Mouse (Mus musculus) neural tube, embryonic 15.5 days (tissue): ENCODE results near the gene Med12. TPM values are rescaled to one million over a fixed set of nuclear protein-coding genes. Genes with fewer than 3 reads are reported as not detected.
"Not testable (repeated sequence)": the region's sequence is repeated elsewhere in the genome, so short reads cannot be mapped to it uniquely, and the experiment has no call there.

Experiments
- ATAC-seq: fragments of 200-750 bp; cut with Nextera tagmentation; 2 replicates; pipeline ENCODE4 v1.8.0; 2017; ENCODE audit warnings: mild to moderate bottlenecking, moderate TSS enrichment, moderate library complexity; ENCODE audit not compliant: low FRiP score
- H3K27ac ChIP-seq: fragments of 300-500 bp; sonication (generic); replicated peaks from 2 replicates; pipeline ENCODE4 v1.5.1; 2015; ENCODE audit warnings: mild to moderate bottlenecking, inconsistent platforms
- H3K27me3 ChIP-seq: fragments of 300-500 bp; sonication (generic); replicated peaks from 2 replicates; pipeline ENCODE4 v1.6.1; 2015; ENCODE audit warnings: inconsistent platforms
- H3K36me3 ChIP-seq: fragments of 300-500 bp; sonication (generic); 2 replicates; pipeline ENCODE4 v1.6.1; 2015; ENCODE audit warnings: inconsistent platforms
- H3K4me1 ChIP-seq: fragments of 300-500 bp; sonication (generic); 2 replicates; pipeline ENCODE4 v1.6.1; 2015; ENCODE audit warnings: inconsistent platforms
- H3K4me2 ChIP-seq: fragments of 300-500 bp; sonication (generic); 2 replicates; pipeline ENCODE4 v1.6.1; 2015; ENCODE audit warnings: inconsistent platforms, mild to moderate bottlenecking, moderate library complexity
- H3K4me3 ChIP-seq: fragments of 300-500 bp; sonication (generic); replicated peaks from 2 replicates; pipeline ENCODE4 v1.5.1; 2015; ENCODE audit warnings: mild to moderate bottlenecking, inconsistent platforms
- H3K9ac ChIP-seq: fragments of 300-500 bp; sonication (generic); replicated peaks from 2 replicates; pipeline ENCODE4 v1.6.1; 2015; ENCODE audit warnings: mild to moderate bottlenecking, inconsistent platforms
- H3K9me3 ChIP-seq: fragments of 300-500 bp; sonication (generic); replicated peaks from 2 replicates; pipeline ENCODE4 v1.6.1; 2016; ENCODE audit warnings: inconsistent platforms
- WGBS: fragments of 180-500 bp; shearing (Covaris S2); methylation state at CpG from one replicate; pipeline ENCODE4 v1.1.7; 2015; ENCODE audit warnings: mixed read lengths; 5-methylcytosine and 5-hydroxymethylcytosine counted together
- polyA plus RNA-seq: library from polyadenylated mRNA; unstranded; fragments of >200 nt; fragmentation: Nextera tagmentation; extraction: Ambion mirVana; gene quantifications from 2 replicates; pipeline ENCODE4 v1.2.1, GENCODE M21; 2015

The Med12 gene
- polyA plus RNA-seq, 1 experiment from 2014 or later, result 21.9 TPM

DNA sequence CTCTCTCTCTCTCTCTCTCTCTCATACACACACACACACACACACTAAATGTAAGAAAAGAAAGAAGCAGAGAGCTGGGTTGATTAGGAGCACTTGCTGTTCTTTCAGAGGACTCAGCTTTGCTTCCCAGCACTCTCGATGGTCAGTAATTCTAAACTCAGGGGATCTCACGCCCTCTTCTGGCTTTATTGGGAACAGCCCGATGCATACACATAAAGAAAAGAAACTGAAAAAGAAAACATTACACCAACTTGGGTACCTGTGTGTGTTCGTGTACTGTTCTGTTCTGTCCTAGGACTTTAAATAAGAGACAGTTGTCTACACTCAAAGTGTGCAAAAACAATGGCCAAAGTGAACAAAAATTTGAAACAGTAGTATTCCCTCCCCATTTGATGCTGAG is 64.8 kb downstream of the Med12 start:
- no peak overlapping the region for H3K4me3 ChIP-seq
- 52% methylated on average over 4 of the region's 4 CpGs for WGBS
- no peaks in the 10 kb centered on the region for H3K9me3 ChIP-seq
- H3K27ac ChIP-seq, result no peak overlapping the region
- no peak for ATAC-seq
- no peaks in the 10 kb centered on the region for H3K36me3 ChIP-seq
- no peak overlapping the region for H3K9ac ChIP-seq
- no peaks in the 10 kb centered on the region for H3K27me3 ChIP-seq
- no peak overlapping the region for H3K4me2 ChIP-seq
- H3K4me1 ChIP-seq, result peaks cover under 1% of the 10 kb centered on the region; the same call in 1 of the 2 replicates

DNA sequence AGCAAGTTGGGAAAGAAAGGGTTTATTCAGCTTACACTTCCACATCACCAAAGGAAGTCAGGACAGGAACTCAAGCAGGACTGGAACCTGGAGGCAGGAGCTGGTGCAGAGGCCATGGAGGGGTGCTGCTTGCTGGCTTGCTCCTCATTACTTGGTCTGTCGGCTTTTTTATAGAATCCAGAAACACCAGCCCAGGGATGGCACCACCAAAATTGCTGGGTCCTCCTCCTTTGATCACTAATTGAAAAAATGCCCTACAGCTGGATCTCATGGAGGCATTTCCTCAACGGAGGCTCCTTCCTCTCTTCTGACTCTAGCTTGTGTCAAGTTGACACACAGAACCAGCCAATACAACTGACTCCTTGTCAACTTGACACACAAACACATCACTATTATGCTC is 69.0 kb downstream of the Med12 start:
- H3K27me3 ChIP-seq, H3K4me3 ChIP-seq, H3K9ac ChIP-seq, H3K27ac ChIP-seq, H3K36me3 ChIP-seq, ATAC-seq, H3K4me1 ChIP-seq, H3K9me3 ChIP-seq, H3K4me2 ChIP-seq: not testable (repeated sequence)
- WGBS, result 80% methylated on average over 2 of the region's 2 CpGs

DNA sequence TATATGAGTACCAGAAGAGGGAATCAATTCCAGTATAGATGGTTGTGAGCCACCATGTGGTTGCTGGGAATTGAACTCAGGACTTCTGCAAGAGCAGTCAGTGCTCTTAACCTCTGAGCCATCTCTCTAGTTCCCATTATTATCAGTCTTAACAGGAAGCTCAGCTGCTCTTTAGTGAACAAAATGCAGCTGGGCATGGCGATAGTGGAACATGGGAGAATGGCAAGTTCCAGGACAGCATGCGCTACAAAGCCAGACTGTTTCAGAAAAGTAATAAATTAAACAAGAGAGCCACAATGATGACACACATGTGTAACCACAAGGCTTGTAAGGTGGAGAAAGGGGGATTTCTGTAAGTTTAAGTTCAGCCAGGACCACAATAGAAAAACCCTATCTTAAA is 71.6 kb downstream of the Med12 start:
- no peak overlapping the region for H3K9ac ChIP-seq
- H3K27me3 ChIP-seq, result no peaks in the 10 kb centered on the region
- 94% methylated on average over 2 of the region's 2 CpGs for whole genome bisulfite sequencing
- no peak overlapping the region for H3K4me3 ChIP-seq
- H3K9me3 ChIP-seq, result no peaks in the 10 kb centered on the region
- H3K4me2 ChIP-seq, result no peak overlapping the region
- no peaks in the 10 kb centered on the region for H3K4me1 ChIP-seq
- no peak overlapping the region for H3K27ac ChIP-seq
- H3K36me3 ChIP-seq, result no peaks in the 10 kb centered on the region
- no peak for ATAC-seq

DNA sequence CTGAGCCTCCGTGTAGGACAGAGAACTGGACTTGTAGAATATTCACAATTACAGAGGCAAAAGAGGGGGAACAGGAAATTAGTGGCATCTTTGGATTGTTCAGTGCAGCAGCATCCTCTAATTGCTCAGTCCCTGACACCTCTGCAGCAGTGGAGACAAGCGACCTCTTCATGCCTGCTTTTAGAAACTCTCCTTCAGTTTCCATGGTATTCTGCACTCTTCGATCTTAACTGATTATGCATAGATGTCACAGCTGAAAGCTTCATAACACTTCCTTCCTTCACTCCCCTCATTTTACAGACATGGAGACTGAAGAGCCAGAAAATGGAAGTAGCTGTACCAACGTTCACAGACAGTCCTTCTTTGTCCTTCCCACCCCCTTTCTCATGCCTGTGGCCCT is 72.6 kb downstream of the Med12 start:
- 62% methylated on average over 4 of the region's 4 CpGs for WGBS
- Histone ChIP-seq H3K9me3 (no peaks in the 10 kb centered on the region), H3K9ac (no peak overlapping the region), H3K36me3 (no peaks in the 10 kb centered on the region), H3K4me3 (no peak overlapping the region), H3K4me2 (no peak overlapping the region), H3K27ac (no peak overlapping the region), H3K4me1 (no peaks in the 10 kb centered on the region), H3K27me3 (no peaks in the 10 kb centered on the region)
- no peak for ATAC-seq

Other genes with a start within 250 kb of the Med12 start
- gene Tex11, start 214.4 kb upstream of the Med12 start, polyA plus RNA-seq, result 0.04 TPM in 1 of 2 replicates, not detected in the other
- gene Slc7a3, start 188.0 kb upstream of the Med12 start, polyA plus RNA-seq, result 5.0 and 5.6 TPM in 2 replicates
- gene Snx12, start 51.5 kb upstream of the Med12 start, polyA plus RNA-seq, result 42.2 and 48.0 TPM in 2 replicates
- gene Foxo4, start 19.5 kb upstream of the Med12 start, polyA plus RNA-seq, result 0.88 and 1.0 TPM in 2 replicates
- not detected in 2 replicates for gene Gm614, start 10.0 kb upstream of the Med12 start, polyA plus RNA-seq
- gene Il2rg, start 5.8 kb upstream of the Med12 start, polyA plus RNA-seq, result 6.1 and 27.4 TPM in 2 replicates
- gene Gm20489, start 5.0 kb upstream of the Med12 start, polyA plus RNA-seq, result not detected in 2 replicates
- 72.1 and 77.2 TPM in 2 replicates for gene Nlgn3, start 25.1 kb downstream of the Med12 start, polyA plus RNA-seq
- 1.8 and 4.6 TPM in 2 replicates for gene Gjb1, start 102.3 kb downstream of the Med12 start, polyA plus RNA-seq
- gene Zmym3, start 146.8 kb downstream of the Med12 start, polyA plus RNA-seq, result 72.3 and 83.4 TPM in 2 replicates
- gene Nono, start 155.3 kb downstream of the Med12 start, polyA plus RNA-seq, result 242 and 291 TPM in 2 replicates
- 4.4 and 8.8 TPM in 2 replicates for gene Itgb1bp2, start 175.1 kb downstream of the Med12 start, polyA plus RNA-seq